Mouse (Mus musculus): ENCODE results near the gene Tmem178. TPM values are rescaled to one million over a fixed set of nuclear protein-coding genes. Genes with fewer than 3 reads are reported as not detected.
A peak's percentile ranks its signal among the peaks of the same experiment; 100 is the strongest.

The Tmem178 gene
- total RNA-seq, 2 experiments from 2014 or later, result 77.2 to 78.4 TPM

DNA sequence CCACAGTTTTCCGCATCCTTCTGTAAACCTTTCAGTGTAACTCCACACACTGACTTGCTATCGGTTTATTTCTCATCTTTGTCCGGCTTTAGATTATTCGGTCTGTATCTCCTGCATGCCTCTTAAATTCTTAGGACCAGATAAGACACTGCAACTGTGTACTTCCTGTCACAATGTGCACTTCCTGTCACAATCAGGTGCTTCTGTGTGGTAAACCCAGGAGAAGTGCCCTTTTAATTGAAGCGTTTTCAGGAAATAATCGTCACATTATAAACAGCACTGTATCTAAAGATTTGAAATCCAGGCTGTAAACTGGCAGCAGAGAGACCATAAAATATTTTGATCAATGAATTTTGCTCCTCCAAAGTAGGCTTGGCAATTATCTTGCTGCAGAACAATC lies 100.7 kb downstream of the Tmem178 start:
- DNase-seq (ENCODE audit: low spot score in 2 of 2), result no peak

GRCm38 (mm10) chr17:81045525-81046150 lies 101.2 kb downstream of the Tmem178 start:
- DNase-seq (ENCODE audit: low spot score in 2 of 2), result peak; percentile 28 to 30

DNA sequence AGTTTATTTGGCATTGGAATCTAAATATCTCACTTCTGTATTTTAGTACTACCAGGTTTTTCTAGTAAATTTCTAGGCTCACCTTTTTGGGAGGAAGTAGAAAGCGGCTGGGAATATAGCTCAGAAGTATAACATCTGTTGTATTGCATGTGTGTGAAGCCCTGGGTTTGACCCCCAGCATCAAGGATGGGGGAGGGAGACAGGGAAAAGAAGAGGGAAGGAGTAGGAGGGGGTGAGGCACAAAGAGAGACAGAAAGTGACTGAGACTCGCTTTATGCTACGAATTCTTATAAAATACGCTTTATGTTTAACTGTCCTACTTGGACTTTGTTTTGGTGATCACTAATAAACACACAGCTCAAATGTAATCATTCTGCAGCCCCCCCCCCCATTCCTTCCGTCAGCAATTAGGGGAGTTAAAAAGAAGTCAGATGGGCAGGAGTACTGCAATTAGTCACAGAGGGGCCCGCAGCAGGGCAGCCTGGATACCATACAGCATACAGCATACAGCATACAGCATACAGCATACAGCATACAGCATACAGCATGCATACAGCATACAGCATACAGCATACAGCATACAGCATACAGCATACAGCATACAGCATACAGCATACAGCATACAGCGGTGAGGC lies 103.6 kb downstream of the Tmem178 start:
- no peak for DNase-seq (ENCODE audit: low spot score in 2 of 2)

Other genes starting within 250 kb of the Tmem178 start
- gene Map4k3, start 216.1 kb upstream of the Tmem178 start, total RNA-seq (2021), result 10 to 100 TPM; 72.8 to 78.3 TPM
- gene Thumpd2, start 120.5 kb downstream of the Tmem178 start, total RNA-seq (2021), result 1 to 10 TPM; 5.7 to 6.1 TPM

Measured in layer of hippocampus, postnatal 10 days (tissue).